Comparison of ENCODE assay signal across 9 mouse cellular contexts in genomic region chr16:93006321-93006984, GRCm38 (mm10).
DNase-seq lines count a peak whose midpoint lies in the region; ATAC-seq and TF ChIP-seq lines count a peak whose summit lies in the region.
"Had no signal": no experiment of that assay in that cellular context is flagged by ENCODE, and none has a peak within 500 bp of the region (broad histone marks: within the 10 kb centered on the region; RNA-seq: fewer than 3 reads in every experiment).

No protein-coding gene starts in this region.

- H3K36me3 ChIP-seq in intestine, embryonic 14.5 days (ENCODE audit: control insufficient read depth, insufficient read depth, low read length), result no peaks in the 10 kb centered on the region
- H3K36me3 ChIP-seq in intestine, postnatal 0 days (ENCODE audit: control insufficient read depth, insufficient read depth), result no peaks in the 10 kb centered on the region
- no peaks in the 10 kb centered on the region for H3K36me3 ChIP-seq in embryonic facial prominence, embryonic 14.5 days (ENCODE audit: control insufficient read depth, insufficient read depth, low read length)
- H3K36me3 ChIP-seq in heart, embryonic 14.5 days (ENCODE audit: control insufficient read depth, insufficient read depth, low read length), result no peaks in the 10 kb centered on the region
- no peaks in the 10 kb centered on the region for H3K36me3 ChIP-seq in midbrain, postnatal 0 days (ENCODE audit: insufficient read depth, low read length)
- H3K36me3 ChIP-seq: G1E had no signal

- peaks cover 10% of the 10 kb centered on the region; the same call in 1 of the 2 replicates for H3K4me1 ChIP-seq in intestine, embryonic 14.5 days (replicated peaks; ENCODE audit: control insufficient read depth, insufficient read depth, low read length)
- no peaks in the 10 kb centered on the region for H3K4me1 ChIP-seq in intestine, postnatal 0 days (replicated peaks; ENCODE audit: control insufficient read depth, insufficient read depth, low read length)
- peaks cover 11% of the 10 kb centered on the region for H3K4me1 ChIP-seq in embryonic facial prominence, embryonic 14.5 days (ENCODE audit: control insufficient read depth, insufficient read depth, low read length)
- peaks cover 0 to 5% of the 10 kb centered on the region in 2 experiments; a peak in 1 of 4 replicates for H3K4me1 ChIP-seq in heart, embryonic 14.5 days (ENCODE audit: control insufficient read depth in 2 of 2, insufficient read depth in 2 of 2, low read length in 2 of 2)
- no peaks in the 10 kb centered on the region for H3K4me1 ChIP-seq in midbrain, postnatal 0 days (ENCODE audit: insufficient read depth, low read length)

- H3K9me3 ChIP-seq in intestine, embryonic 14.5 days (ENCODE audit: control insufficient read depth, low read length), result no peaks in the 10 kb centered on the region
- no peaks in the 10 kb centered on the region for H3K9me3 ChIP-seq in intestine, postnatal 0 days (ENCODE audit: control insufficient read depth)
- no peaks in the 10 kb centered on the region for H3K9me3 ChIP-seq in embryonic facial prominence, embryonic 14.5 days (ENCODE audit: control insufficient read depth, low read length)
- no peaks in the 10 kb centered on the region for H3K9me3 ChIP-seq in heart, embryonic 14.5 days (ENCODE audit: control insufficient read depth, low read length)
- H3K9me3 ChIP-seq in midbrain, postnatal 0 days (ENCODE audit: low read length), result no peaks in the 10 kb centered on the region
- H3K9me3 ChIP-seq: G1E had no signal

- no peak for ATAC-seq in intestine, embryonic 14.5 days (replicated peaks; ENCODE audit: low FRiP score, low TSS enrichment, low read depth)
- no peak for ATAC-seq in intestine, postnatal 0 days
- ATAC-seq in embryonic facial prominence, embryonic 14.5 days (ENCODE audit: low read depth), result peak; percentile 89
- ATAC-seq in heart, embryonic 14.5 days (ENCODE audit: insufficient number of reproducible peaks, insufficient read depth, low FRiP score, low read depth), result no peak; the same call in 1 of the 2 replicates
- ATAC-seq in midbrain, postnatal 0 days (ENCODE audit: low FRiP score), result no peak
- ATAC-seq in granulocyte monocyte progenitor cell, adult 5-6 weeks (replicated peaks; ENCODE audit: poor library complexity, severe bottlenecking), result no peak

- no peak overlapping the region for H3K9ac ChIP-seq in intestine, embryonic 14.5 days (ENCODE audit: low read length)
- H3K9ac ChIP-seq in intestine, postnatal 0 days (ENCODE audit: low read depth, low read length), result no peak overlapping the region
- H3K9ac ChIP-seq in embryonic facial prominence, embryonic 14.5 days (ENCODE audit: low read depth, low read length), result peak overlapping the region; percentile 30; the same call in 1 of the 2 replicates
- peak overlapping the region; percentile 46; the same call in 1 of the 2 replicates for H3K9ac ChIP-seq in heart, embryonic 14.5 days (ENCODE audit: low read length)
- no peak overlapping the region for H3K9ac ChIP-seq in midbrain, postnatal 0 days (replicated peaks; ENCODE audit: low read length, poor library complexity, severe bottlenecking)

- no peak for TF ChIP-seq CTCF in intestine, postnatal 0 days (IDR thresholded peaks at IDR 0.05; ENCODE audit: low read depth)
- TF ChIP-seq CTCF in midbrain, postnatal 0 days (IDR thresholded peaks at IDR 0.05), result no peak

- H3K4me3 ChIP-seq in intestine, embryonic 14.5 days (ENCODE audit: low read depth, low read length), result no peak overlapping the region
- no peak overlapping the region for H3K4me3 ChIP-seq in intestine, postnatal 0 days (ENCODE audit: low read depth, low read length)
- peak overlapping the region; percentile 10; the same call in 1 of the 2 replicates for H3K4me3 ChIP-seq in embryonic facial prominence, embryonic 14.5 days (ENCODE audit: low read depth, low read length)
- peak overlapping the region; percentile 8 to 26; a peak in 3 of 4 replicates for H3K4me3 ChIP-seq in heart, embryonic 14.5 days (ENCODE audit: control insufficient read depth in 1 of 2, insufficient read depth in 1 of 2, low read depth in 1 of 2, low read length in 2 of 2)
- no peak overlapping the region for H3K4me3 ChIP-seq in midbrain, postnatal 0 days (ENCODE audit: low read depth, low read length)

- no peak for DNase-seq in intestine, embryonic 14.5 days (ENCODE audit: low spot score)
- DNase-seq in embryonic facial prominence, embryonic 14.5 days (ENCODE audit: low spot score), result peak; percentile 89
- peak; percentile 58 for DNase-seq in kidney, postnatal 10 days
- DNase-seq in midbrain, postnatal 0 days (ENCODE audit: low spot score), result no peak
- DNase-seq in frontal cortex, postnatal 36 days (ENCODE audit: low spot score in 2 of 2), result no peak

- H3K27ac ChIP-seq in intestine, embryonic 14.5 days (ENCODE audit: low read depth), result no peak overlapping the region
- H3K27ac ChIP-seq in intestine, postnatal 0 days (ENCODE audit: low read depth, low read length), result no peak overlapping the region
- peak overlapping the region; percentile 74 for H3K27ac ChIP-seq in embryonic facial prominence, embryonic 14.5 days (replicated peaks; ENCODE audit: low read depth, low read length)
- no peak overlapping the region for H3K27ac ChIP-seq in heart, embryonic 14.5 days (replicated peaks in 1 of 2; ENCODE audit: control insufficient read depth in 1 of 2, insufficient read depth in 1 of 2, low read depth in 2 of 2, low read length in 2 of 2)
- no peak overlapping the region for H3K27ac ChIP-seq in midbrain, postnatal 0 days (ENCODE audit: low read depth, low read length)

- H3K27me3 ChIP-seq in intestine, embryonic 14.5 days (replicated peaks; ENCODE audit: control insufficient read depth, insufficient read depth, low read length), result 0 out of 2 replicates have a peak, but pooled peaks cover 2% of the 10 kb centered on the region
- H3K27me3 ChIP-seq in intestine, postnatal 0 days (replicated peaks; ENCODE audit: control insufficient read depth, insufficient read depth, low read length), result 0 out of 2 replicates have a peak, but pooled peaks cover 3% of the 10 kb centered on the region
- H3K27me3 ChIP-seq in embryonic facial prominence, embryonic 14.5 days (replicated peaks; ENCODE audit: control insufficient read depth, insufficient read depth, low read length), result no peaks in the 10 kb centered on the region; the same call in 1 of the 2 replicates
- peaks cover 28% of the 10 kb centered on the region for H3K27me3 ChIP-seq in heart, embryonic 14.5 days (ENCODE audit: control insufficient read depth, insufficient read depth, low read length)
- no peaks in the 10 kb centered on the region for H3K27me3 ChIP-seq in midbrain, postnatal 0 days (ENCODE audit: insufficient read depth, low read length)

- 16% methylated on average over 21 of the region's 21 CpGs for WGBS in intestine, embryonic 14.5 days
- WGBS in intestine, postnatal 0 days, result 24% methylated on average over 21 of the region's 21 CpGs
- 7% methylated on average over 21 of the region's 21 CpGs for WGBS in embryonic facial prominence, embryonic 14.5 days
- whole genome bisulfite sequencing in heart, embryonic 14.5 days, result 4% methylated on average over 21 of the region's 21 CpGs
- 13% methylated on average over 21 of the region's 21 CpGs for WGBS in midbrain, postnatal 0 days

- H3K4me2 ChIP-seq in intestine, embryonic 14.5 days (ENCODE audit: low read length), result peak overlapping the region; percentile 45
- H3K4me2 ChIP-seq in intestine, postnatal 0 days (replicated peaks; ENCODE audit: low read depth), result no peak overlapping the region
- H3K4me2 ChIP-seq in embryonic facial prominence, embryonic 14.5 days (ENCODE audit: low read depth, low read length), result peak overlapping the region; percentile 53
- peak overlapping the region; percentile 61 for H3K4me2 ChIP-seq in heart, embryonic 14.5 days (ENCODE audit: low read length)
- H3K4me2 ChIP-seq in midbrain, postnatal 0 days (ENCODE audit: low read depth, low read length, poor library complexity, severe bottlenecking), result peak overlapping the region; percentile 26; the same call in 1 of the 2 replicates

Comparison
In these comparisons a context has a peak if more than half of its experiments do, and no peak if none do; other contexts are left out.
1. DNase-seq: peak in embryonic facial prominence, embryonic 14.5 days (single experiment) and kidney, postnatal 10 days (single experiment); none in intestine, embryonic 14.5 days (single experiment), midbrain, postnatal 0 days (single experiment) and frontal cortex, postnatal 36 days (0 of 2).
2. H3K4me3 ChIP-seq: peak in embryonic facial prominence, embryonic 14.5 days (single experiment) and heart, embryonic 14.5 days (2 of 2); none in intestine, embryonic 14.5 days (single experiment), intestine, postnatal 0 days (single experiment) and midbrain, postnatal 0 days (single experiment).
3. H3K9ac ChIP-seq: peak in embryonic facial prominence, embryonic 14.5 days (single experiment) and heart, embryonic 14.5 days (single experiment); none in intestine, embryonic 14.5 days (single experiment), intestine, postnatal 0 days (single experiment) and midbrain, postnatal 0 days (single experiment).